Mouse (Mus musculus): Measurements from ENCODE around the gene Aen.

Aen gene

DNA sequence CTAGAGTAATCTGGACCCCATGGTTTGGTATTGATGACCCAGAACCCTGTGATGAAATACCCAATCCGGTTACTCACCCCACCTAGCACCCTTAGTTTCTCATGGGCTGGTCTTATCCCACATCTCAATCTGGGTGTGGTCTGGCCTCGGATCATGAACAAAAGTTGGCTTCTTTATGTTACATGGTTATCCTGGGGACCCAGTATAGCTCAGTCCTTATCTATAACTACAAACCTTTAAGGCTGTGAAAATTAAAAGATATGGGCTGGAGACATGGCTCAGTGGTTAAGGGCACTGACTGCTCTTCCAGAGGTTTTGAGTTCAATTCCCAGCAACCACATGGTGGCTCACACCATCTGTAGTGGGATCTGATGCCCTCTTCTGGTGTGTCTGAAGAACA lies 46.9 kb downstream of the Aen start:
- DNase-seq = no peak

DNA sequence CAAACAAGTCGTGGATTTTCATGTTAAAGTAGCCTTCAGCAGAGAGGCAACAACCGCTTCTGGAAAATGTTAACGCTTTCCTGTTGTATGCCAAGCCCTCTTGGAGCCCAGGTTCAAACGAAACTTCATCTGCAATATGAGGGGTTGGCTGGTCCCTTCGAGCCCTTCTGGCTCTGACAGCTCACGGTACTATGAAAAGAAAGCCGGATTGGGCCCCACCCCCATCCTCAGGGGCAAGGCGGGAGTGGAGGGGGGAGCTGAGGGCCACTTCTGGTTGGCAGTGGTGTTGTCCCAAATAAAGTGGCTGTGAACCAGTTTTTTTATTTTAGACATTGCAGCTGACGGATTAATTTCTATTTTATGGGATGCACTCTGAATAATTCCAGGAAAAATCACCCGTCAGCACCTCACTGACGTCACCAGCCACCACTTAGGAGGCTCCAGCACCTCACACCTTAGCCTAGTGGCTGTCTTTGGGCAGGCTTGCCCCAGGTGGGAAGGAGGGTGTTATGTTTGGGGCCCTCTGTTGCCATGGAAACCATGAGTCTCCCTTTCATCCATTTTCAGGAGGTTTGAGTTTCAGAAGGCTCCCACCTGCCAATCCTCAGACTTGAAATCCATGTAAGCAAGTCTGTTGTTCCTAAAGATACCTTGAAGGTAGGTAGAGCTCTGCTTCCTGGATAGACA lies 58.4 kb downstream of the Aen start:
- no peak for DNase-seq

DNA sequence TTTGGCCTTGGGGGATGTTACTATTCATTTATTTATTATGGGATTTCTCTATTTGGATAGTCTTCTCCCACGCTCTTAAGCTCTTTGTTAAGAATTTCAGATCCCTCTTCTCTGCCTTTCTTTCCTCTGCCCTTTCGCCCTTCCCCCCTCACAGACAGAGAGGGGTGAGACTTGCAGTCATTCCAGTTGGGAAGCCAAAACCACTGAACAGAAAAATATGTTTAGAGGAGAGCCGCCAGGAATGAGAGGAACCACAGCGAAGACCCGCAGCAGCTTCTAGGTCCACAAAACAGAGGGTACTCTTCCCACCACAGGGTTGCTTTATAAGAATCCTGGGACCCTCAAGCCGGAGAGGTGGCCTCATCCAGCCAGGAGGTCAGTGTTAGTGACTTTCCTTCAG lies 59.0 kb downstream of the Aen start:
- no peak for DNase-seq

DNA sequence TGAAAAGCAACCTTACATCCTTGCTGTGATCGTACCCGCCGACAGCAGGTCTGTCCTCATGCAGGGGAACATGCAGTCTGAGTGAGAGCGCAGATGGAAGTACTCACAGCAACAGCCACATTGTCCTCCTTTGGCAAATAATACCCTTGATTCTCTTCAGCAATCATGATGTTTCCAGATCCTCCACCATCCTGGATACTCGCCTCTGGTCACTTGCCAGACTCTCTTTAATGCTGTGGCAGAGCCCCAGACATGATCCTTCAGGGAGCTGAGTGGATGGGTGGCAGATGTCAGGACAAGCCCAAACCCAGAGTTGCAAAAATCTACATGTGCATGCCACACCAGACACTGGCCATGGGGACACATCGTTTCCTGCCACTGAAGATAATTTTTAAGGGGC lies 59.4 kb downstream of the Aen start:
- no peak for DNase-seq

DNA sequence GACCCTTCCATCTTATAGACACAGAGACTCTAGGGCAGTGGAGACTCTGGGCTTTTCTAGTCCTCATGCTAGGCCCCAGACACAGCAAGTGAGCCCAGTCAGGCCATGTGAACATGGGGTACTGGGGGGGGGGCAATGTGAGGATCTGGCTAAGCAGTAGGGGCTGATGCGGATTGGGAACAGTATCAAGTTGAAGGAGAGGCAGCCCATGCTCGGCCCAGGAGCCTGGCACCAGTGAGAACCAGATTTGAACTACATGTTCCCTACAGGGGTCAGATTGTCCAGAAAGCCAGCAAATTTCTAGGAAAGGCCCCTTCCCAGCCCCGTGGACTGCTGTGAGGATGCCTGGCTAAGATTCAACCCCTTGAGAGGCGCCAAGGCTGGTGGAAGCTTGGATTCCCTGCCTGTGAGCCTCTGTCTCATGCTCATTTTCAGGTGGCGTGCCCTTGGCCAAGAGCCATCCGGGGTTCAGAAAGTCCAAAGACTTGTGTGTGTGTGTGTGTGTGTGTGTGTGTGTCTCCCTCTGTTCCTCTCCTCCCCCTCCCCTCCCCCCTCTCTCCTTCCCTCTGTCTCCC lies 62.9 kb downstream of the Aen start:
- DNase-seq = no peak
